Mouse (Mus musculus): ENCODE measurements at regions not wholly inside any gene's neighbourhood (a gene's known extent, or its start where the extent isn't known, plus 50 kb on each side); places are given as distances from the start of the nearest gene placed in this dataset.

- TF ChIP-seq CHD2 (IDR thresholded peaks at IDR 0.05; ENCODE audit: low read depth, low read length) (no peak), HCFC1 (IDR thresholded peaks at IDR 0.05; ENCODE audit: borderline replicate concordance, insufficient read depth, low read length) (no peak), ZNF384 (IDR thresholded peaks at IDR 0.05; ENCODE audit: low read depth, low read length) (no peak), ZC3H11A (IDR thresholded peaks at IDR 0.05; ENCODE audit: borderline replicate concordance, low read depth, low read length) (no peak)
Observed at GRCm38 (mm10) chr1:126930611-126931010, 100.0 kb upstream of the Nckap5 start.

Data from ES-E14 (cell line).